Mouse (Mus musculus): ENCODE data around the gene Ddx54. TPM values are rescaled to one million over a fixed set of nuclear protein-coding genes. Genes with fewer than 3 reads are reported as not detected.

Ddx54 gene
- polyA plus RNA-seq, 1 experiment, result 44.6 TPM

DNA sequence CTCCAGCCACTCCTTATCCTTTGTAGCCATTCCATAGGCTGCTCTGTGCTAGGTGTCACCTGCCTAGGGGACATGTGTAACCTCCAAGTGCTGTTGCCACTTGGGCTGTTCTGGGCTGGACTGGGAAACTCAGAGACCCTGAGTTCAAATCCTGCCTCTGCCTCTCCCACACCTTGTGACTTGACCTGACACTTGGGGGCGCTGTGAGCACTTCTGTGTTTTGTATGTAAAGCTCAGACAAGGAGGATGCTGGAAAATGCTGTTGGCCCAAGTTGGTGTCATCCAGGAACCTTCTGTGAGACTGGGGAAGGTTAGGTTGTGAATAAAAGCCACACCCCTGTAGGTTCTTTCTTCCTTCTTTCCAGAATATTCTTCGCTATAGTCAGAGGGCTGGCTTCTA, 52.3 kb downstream of the Ddx54 start:
- WGBS, result 46% methylated on average over 2 of the region's 2 CpGs
- Histone ChIP-seq H3K36me3 (ENCODE audit: control insufficient read depth, insufficient read depth, low read length) (no peaks in the 10 kb centered on the region), H3K27me3 (ENCODE audit: control insufficient read depth, insufficient read depth, low read length) (no peaks in the 10 kb centered on the region), H3K4me1 (ENCODE audit: control insufficient read depth, insufficient read depth, insufficient read length, low read length) (no peaks in the 10 kb centered on the region), H3K4me3 (ENCODE audit: low read depth, low read length) (no peak overlapping the region), H3K27ac (ENCODE audit: insufficient read depth, low read depth, low read length) (no peak overlapping the region)
- no peak for TF ChIP-seq POLR2A (IDR thresholded peaks at IDR 0.05; ENCODE audit: low read depth, low read length)
- TF ChIP-seq CTCF (IDR thresholded peaks at IDR 0.05; ENCODE audit: extremely low read depth, insufficient read length, insufficient replicate concordance, low read depth, low read length), result no peak

DNA sequence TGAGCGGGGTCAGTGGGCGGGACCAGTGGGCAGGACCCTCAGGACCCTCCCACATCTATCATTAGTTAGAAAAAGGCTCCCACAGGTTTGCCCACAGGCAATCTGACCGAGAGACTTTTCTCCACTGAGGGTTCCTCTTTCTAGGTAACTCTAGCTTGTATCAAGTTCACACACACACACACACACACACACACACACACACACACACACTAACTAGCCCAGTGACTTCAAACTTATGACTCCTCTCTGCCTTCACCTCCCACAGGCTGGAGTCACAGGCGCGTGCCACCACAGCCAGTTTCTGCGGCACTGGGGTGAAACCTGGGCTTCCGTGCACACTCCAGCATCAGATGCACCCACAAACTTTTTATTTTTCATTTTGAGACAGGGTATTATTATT, 56.2 kb downstream of the Ddx54 start:
- Histone ChIP-seq H3K4me1 (ENCODE audit: control insufficient read depth, insufficient read depth, insufficient read length, low read length) (no peaks in the 10 kb centered on the region), H3K4me3 (ENCODE audit: low read depth, low read length) (no peak overlapping the region), H3K27me3 (ENCODE audit: control insufficient read depth, insufficient read depth, low read length) (no peaks in the 10 kb centered on the region), H3K27ac (ENCODE audit: insufficient read depth, low read depth, low read length) (no peak overlapping the region), H3K36me3 (ENCODE audit: control insufficient read depth, insufficient read depth, low read length) (no peaks in the 10 kb centered on the region)
- TF ChIP-seq CTCF (IDR thresholded peaks at IDR 0.05; ENCODE audit: extremely low read depth, insufficient read length, insufficient replicate concordance, low read depth, low read length) (no peak), POLR2A (IDR thresholded peaks at IDR 0.05; ENCODE audit: low read depth, low read length) (no peak)
- 72% methylated on average over 7 of the region's 7 CpGs for WGBS

DNA sequence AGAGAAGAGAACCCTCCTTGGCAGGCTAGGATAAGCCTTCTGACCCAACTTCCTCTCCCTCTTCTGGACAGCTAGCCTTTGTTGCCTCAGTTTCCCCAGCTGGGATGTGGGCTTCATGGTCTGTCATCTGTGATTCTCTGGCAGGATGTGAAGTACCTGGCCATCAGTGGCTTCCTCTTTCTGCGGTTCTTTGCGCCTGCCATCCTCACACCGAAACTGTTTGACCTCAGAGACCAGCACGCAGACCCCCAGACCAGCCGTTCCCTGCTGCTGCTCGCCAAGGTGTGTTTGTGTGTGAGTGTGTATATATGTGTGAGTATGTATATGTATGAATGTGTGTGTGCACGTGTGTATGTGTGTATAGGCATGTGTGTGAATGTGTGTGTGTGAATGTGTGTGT, 57.6 kb downstream of the Ddx54 start:
- WGBS, result 80% methylated on average over 7 of the region's 7 CpGs
- H3K4me3 ChIP-seq (ENCODE audit: low read depth, low read length), result no peak overlapping the region
- TF ChIP-seq POLR2A (IDR thresholded peaks at IDR 0.05; ENCODE audit: low read depth, low read length) (no peak), CTCF (IDR thresholded peaks at IDR 0.05; ENCODE audit: extremely low read depth, insufficient read length, insufficient replicate concordance, low read depth, low read length) (no peak)
- no peaks in the 10 kb centered on the region for H3K36me3 ChIP-seq (ENCODE audit: control insufficient read depth, insufficient read depth, low read length)
- no peak overlapping the region for H3K27ac ChIP-seq (ENCODE audit: insufficient read depth, low read depth, low read length)
- H3K27me3 ChIP-seq (ENCODE audit: control insufficient read depth, insufficient read depth, low read length), result no peaks in the 10 kb centered on the region
- H3K4me1 ChIP-seq (ENCODE audit: control insufficient read depth, insufficient read depth, insufficient read length, low read length), result no peaks in the 10 kb centered on the region

DNA sequence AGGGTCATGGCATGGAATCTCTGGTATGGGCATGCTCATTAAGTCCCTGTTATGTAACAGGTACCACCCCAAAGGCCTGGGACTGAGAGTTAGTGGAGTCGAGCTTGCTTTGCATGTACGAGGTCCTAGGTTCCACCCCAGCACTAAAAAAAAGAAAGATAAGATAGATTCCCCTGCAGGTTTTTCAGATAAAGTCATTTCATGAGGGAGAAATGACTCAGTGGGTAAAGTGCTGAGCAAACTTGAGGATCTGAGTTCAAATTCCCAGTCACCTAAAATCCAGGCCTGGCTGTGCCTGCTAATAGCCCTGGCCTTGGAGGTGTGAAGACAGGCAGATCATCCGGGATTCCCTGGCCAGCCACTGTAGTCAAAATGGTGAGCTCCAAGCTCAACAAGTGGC, 59.3 kb downstream of the Ddx54 start:
- no peaks in the 10 kb centered on the region for H3K4me1 ChIP-seq (ENCODE audit: control insufficient read depth, insufficient read depth, insufficient read length, low read length)
- TF ChIP-seq CTCF (IDR thresholded peaks at IDR 0.05; ENCODE audit: extremely low read depth, insufficient read length, insufficient replicate concordance, low read depth, low read length) (no peak), POLR2A (IDR thresholded peaks at IDR 0.05; ENCODE audit: low read depth, low read length) (no peak)
- no peaks in the 10 kb centered on the region for H3K27me3 ChIP-seq (ENCODE audit: control insufficient read depth, insufficient read depth, low read length)
- no peak overlapping the region for H3K4me3 ChIP-seq (ENCODE audit: low read depth, low read length)
- no peaks in the 10 kb centered on the region for H3K36me3 ChIP-seq (ENCODE audit: control insufficient read depth, insufficient read depth, low read length)
- 44% methylated on average over 3 of the region's 3 CpGs for WGBS
- no peak overlapping the region for H3K27ac ChIP-seq (ENCODE audit: insufficient read depth, low read depth, low read length)

DNA sequence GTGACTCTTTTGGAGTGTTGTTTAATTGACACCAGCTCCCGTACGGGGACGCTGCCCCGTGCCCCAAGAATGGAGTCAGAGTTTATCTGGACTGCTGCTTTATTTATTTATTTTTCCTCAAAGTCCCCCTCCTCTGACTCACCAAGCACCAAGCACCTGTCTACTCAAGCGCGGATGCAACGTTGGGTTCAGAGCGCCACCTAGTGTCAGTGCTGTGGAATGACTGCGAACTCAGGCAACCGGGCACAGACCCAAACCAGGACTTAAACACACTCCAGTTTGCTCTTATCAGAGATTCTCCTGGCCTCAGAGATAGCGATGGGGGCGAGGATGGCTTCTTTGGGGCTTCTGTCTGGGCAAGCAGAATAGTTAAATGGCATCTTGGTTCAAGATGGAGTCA, 61.1 kb downstream of the Ddx54 start:
- Histone ChIP-seq H3K36me3 (ENCODE audit: control insufficient read depth, insufficient read depth, low read length) (no peaks in the 10 kb centered on the region), H3K27ac (ENCODE audit: insufficient read depth, low read depth, low read length) (no peak overlapping the region), H3K27me3 (ENCODE audit: control insufficient read depth, insufficient read depth, low read length) (no peaks in the 10 kb centered on the region), H3K4me1 (ENCODE audit: control insufficient read depth, insufficient read depth, insufficient read length, low read length) (no peaks in the 10 kb centered on the region), H3K4me3 (ENCODE audit: low read depth, low read length) (no peak overlapping the region)
- 3% methylated on average over 12 of the region's 12 CpGs for WGBS
- TF ChIP-seq CTCF (IDR thresholded peaks at IDR 0.05; ENCODE audit: extremely low read depth, insufficient read length, insufficient replicate concordance, low read depth, low read length), result peak; percentile 96
- no peak for TF ChIP-seq POLR2A (IDR thresholded peaks at IDR 0.05; ENCODE audit: low read depth, low read length)

DNA sequence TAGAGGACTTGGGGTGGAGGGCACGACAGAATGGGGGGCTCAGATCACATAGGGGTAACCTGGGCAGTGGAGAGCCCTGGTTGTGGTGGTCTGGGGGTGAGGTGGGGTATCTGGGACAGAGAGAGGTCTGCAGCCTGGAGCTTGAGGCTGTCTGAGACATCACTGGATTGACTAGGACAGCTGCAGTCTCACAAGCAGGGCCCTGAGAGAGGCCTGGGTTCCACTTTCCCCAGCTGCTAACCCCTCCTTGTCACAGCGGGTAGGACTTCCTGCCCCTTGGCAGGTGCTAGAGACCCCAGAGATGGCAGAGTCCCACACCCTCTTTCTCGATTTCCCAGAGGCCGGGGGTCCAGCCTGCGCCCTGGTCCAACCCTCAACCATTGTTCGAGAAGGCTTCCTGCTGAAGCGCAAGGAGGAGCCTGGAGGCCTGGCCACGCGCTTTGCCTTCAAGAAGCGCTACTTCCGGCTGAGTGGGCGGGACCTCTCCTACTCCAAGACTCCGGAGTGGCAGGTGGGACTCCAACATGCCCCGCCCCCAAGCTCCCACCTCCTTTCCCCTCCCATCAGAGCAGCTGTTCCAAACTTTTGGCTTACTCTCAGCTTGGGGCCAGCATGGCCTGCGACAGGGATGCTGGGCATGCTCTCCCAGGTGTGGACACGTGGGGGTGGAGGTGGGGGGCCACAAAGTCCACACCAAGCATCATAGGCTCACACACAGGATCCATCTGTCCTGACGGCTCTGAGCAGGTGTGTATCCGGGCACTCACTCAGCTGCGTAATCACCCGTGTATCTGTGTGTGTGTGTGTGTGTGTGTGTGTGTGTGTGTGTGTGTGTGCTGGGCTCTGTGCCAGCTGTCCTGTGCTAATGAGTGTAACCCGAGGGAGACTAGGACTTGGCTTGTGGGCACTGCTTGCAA, 61.9 kb downstream of the Ddx54 start:
- Histone ChIP-seq H3K36me3 (ENCODE audit: control insufficient read depth, insufficient read depth, low read length) (no peaks in the 10 kb centered on the region), H3K27ac (ENCODE audit: insufficient read depth, low read depth, low read length) (no peak overlapping the region), H3K27me3 (ENCODE audit: control insufficient read depth, insufficient read depth, low read length) (no peaks in the 10 kb centered on the region), H3K4me1 (ENCODE audit: control insufficient read depth, insufficient read depth, insufficient read length, low read length) (no peaks in the 10 kb centered on the region), H3K4me3 (ENCODE audit: low read depth, low read length) (no peak overlapping the region)
- TF ChIP-seq CTCF (IDR thresholded peaks at IDR 0.05; ENCODE audit: extremely low read depth, insufficient read length, insufficient replicate concordance, low read depth, low read length) (no peak), POLR2A (IDR thresholded peaks at IDR 0.05; ENCODE audit: low read depth, low read length) (no peak)
- WGBS, result 18% methylated on average over 21 of the region's 21 CpGs

DNA sequence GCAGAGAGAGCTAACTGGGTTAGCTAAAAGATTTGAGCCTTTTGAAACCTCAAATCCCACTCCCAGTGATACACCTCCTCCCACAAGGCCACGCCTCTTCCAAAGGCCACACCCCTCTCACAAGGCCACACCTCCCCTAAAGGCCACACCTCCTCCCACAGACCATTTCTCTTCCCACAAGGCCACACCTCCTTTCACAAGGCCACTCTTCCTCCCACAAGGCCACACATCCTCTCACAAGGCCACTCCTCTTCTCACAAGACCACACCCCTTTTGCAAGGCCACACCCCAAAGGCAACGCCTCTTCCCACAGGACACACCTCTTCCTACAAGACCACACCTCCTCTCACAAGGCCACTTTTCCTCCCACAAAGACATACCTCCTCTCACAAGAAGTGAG, 65.0 kb downstream of the Ddx54 start:
- H3K4me3 ChIP-seq (ENCODE audit: low read depth, low read length), result no peak overlapping the region
- 24% methylated on average over 2 of the region's 2 CpGs for WGBS
- no peaks in the 10 kb centered on the region for H3K36me3 ChIP-seq (ENCODE audit: control insufficient read depth, insufficient read depth, low read length)
- peaks cover 4% of the 10 kb centered on the region; the same call in 1 of the 2 replicates for H3K27me3 ChIP-seq (ENCODE audit: control insufficient read depth, insufficient read depth, low read length)
- TF ChIP-seq CTCF (IDR thresholded peaks at IDR 0.05; ENCODE audit: extremely low read depth, insufficient read length, insufficient replicate concordance, low read depth, low read length) (no peak), POLR2A (IDR thresholded peaks at IDR 0.05; ENCODE audit: low read depth, low read length) (no peak)
- H3K27ac ChIP-seq (ENCODE audit: insufficient read depth, low read depth, low read length), result no peak overlapping the region
- H3K4me1 ChIP-seq (ENCODE audit: control insufficient read depth, insufficient read depth, insufficient read length, low read length), result no peaks in the 10 kb centered on the region

Other genes with a start within 250 kb of the Ddx54 start
- gene Lhx5, start 181.0 kb upstream of the Ddx54 start, polyA plus RNA-seq (2012; rRNA removed), result 0.38 TPM in 2 replicates
- gene Sdsl, start 139.9 kb upstream of the Ddx54 start, polyA plus RNA-seq (2012; rRNA removed), result 27.3 and 46.4 TPM in 2 replicates
- gene Sds, start 136.2 kb upstream of the Ddx54 start, polyA plus RNA-seq (2012; rRNA removed), result not detected in 2 replicates
- gene Plbd2, start 109.1 kb upstream of the Ddx54 start, polyA plus RNA-seq (2012; rRNA removed), result 19.9 and 24.3 TPM in 2 replicates
- gene Slc8b1, start 101.6 kb upstream of the Ddx54 start, polyA plus RNA-seq (2012; rRNA removed), result 8.0 and 12.1 TPM in 2 replicates
- 48.5 and 115 TPM in 2 replicates for gene Tpcn1, start 24.1 kb upstream of the Ddx54 start, polyA plus RNA-seq (2012; rRNA removed)
- 0.15 and 0.25 TPM in 2 replicates for gene Iqcd, start 23.7 kb upstream of the Ddx54 start, polyA plus RNA-seq (2012; rRNA removed)
- gene Rita1, start 150 bp upstream of the Ddx54 start, polyA plus RNA-seq (2012; rRNA removed), result 6.9 and 12.1 TPM in 2 replicates
- not detected in 2 replicates for gene Cfap73, start 21.5 kb downstream of the Ddx54 start, polyA plus RNA-seq (2012; rRNA removed)
- gene Rasal1, start 36.1 kb downstream of the Ddx54 start, polyA plus RNA-seq (2012; rRNA removed), result 1.7 and 2.6 TPM in 2 replicates
- gene Dtx1, start 99.2 kb downstream of the Ddx54 start, polyA plus RNA-seq (2012; rRNA removed), result 18.1 and 31.1 TPM in 2 replicates
- gene Oas2, start 137.1 kb downstream of the Ddx54 start, polyA plus RNA-seq (2012; rRNA removed), result 2.9 and 7.4 TPM in 2 replicates
- 9.6 and 94.5 TPM in 2 replicates for gene Oas3, start 164.9 kb downstream of the Ddx54 start, polyA plus RNA-seq (2012; rRNA removed)
- 0.09 and 3.6 TPM in 2 replicates for gene Oas1e, start 182.8 kb downstream of the Ddx54 start, polyA plus RNA-seq (2012; rRNA removed)
- gene Oas1c, start 199.8 kb downstream of the Ddx54 start, polyA plus RNA-seq (2012; rRNA removed), result 1.2 and 1.4 TPM in 2 replicates
- gene Oas1f, start 234.6 kb downstream of the Ddx54 start, polyA plus RNA-seq (2012; rRNA removed), result 0.19 TPM in 1 of 2 replicates, not detected in the other
- gene Oas1h, start 248.7 kb downstream of the Ddx54 start, polyA plus RNA-seq (2012; rRNA removed), result not detected in 2 replicates

Measured in small intestine, adult 2 months (tissue).